Mouse (Mus musculus) left cerebral cortex, adult 9 months (tissue): ENCODE measurements around the gene Fem1b.
"Not testable (repeated sequence)": the region's sequence is repeated elsewhere in the genome, so short reads cannot be mapped to it uniquely, and the experiment has no call there.

ENCODE experiments used
- DNase-seq, 2 experiments: peaks; one replicate each; pipeline ENCODE4 v3.0.0; 2022; ENCODE audit warnings: low spot score in 2 of 2

Fem1b gene

GRCm38 (mm10) chr9:62827939-62828652 lies 16.4 kb upstream of the Fem1b start:
- peak in 1 of 2 experiments; percentile 45 for DNase-seq

- DNase-seq: no peak
Observed at GRCm38 (mm10) chr9:62826456-62826855, 14.7 kb upstream of the Fem1b start.

- no peak for DNase-seq
Observed at GRCm38 (mm10) chr9:62825791-62826393, 14.2 kb upstream of the Fem1b start.

- no peak for DNase-seq
Observed at GRCm38 (mm10) chr9:62821811-62822210, 10.1 kb upstream of the Fem1b start.

GRCm38 (mm10) chr9:62820829-62821228 lies 9.1 kb upstream of the Fem1b start:
- DNase-seq: no peak

GRCm38 (mm10) chr9:62819910-62820309 lies 8.2 kb upstream of the Fem1b start:
- DNase-seq: not testable (repeated sequence)

- no peak for DNase-seq
Observed at GRCm38 (mm10) chr9:62819494-62819893, 7.8 kb upstream of the Fem1b start.

- no peak for DNase-seq
Observed at GRCm38 (mm10) chr9:62817828-62818614, 6.3 kb upstream of the Fem1b start.

- DNase-seq: peak in 1 of 2 experiments; percentile 57
Observed at GRCm38 (mm10) chr9:62817099-62817571, 5.4 kb upstream of the Fem1b start.

GRCm38 (mm10) chr9:62816323-62817098 lies 4.8 kb upstream of the Fem1b start:
- no peak for DNase-seq

- no peak for DNase-seq
Observed at GRCm38 (mm10) chr9:62814751-62815150, 3.0 kb upstream of the Fem1b start.

- no peak for DNase-seq
Observed at GRCm38 (mm10) chr9:62812216-62813049, 699 bp upstream of the Fem1b start.

- peak in 1 of 2 experiments; percentile 52 for DNase-seq
Observed at GRCm38 (mm10) chr9:62810543-62811515, 905 bp downstream of the Fem1b start.

- no peak for DNase-seq
Observed at GRCm38 (mm10) chr9:62810095-62810494, 1.6 kb downstream of the Fem1b start.

- not testable (repeated sequence) for DNase-seq
Observed at GRCm38 (mm10) chr9:62799218-62799617, 12.5 kb downstream of the Fem1b start.

- DNase-seq: no peak
Observed at GRCm38 (mm10) chr9:62789856-62790255, 21.9 kb downstream of the Fem1b start.

- peak in 1 of 2 experiments; percentile 54 for DNase-seq
Observed at GRCm38 (mm10) chr9:62786721-62787120, 25.0 kb downstream of the Fem1b start.

GRCm38 (mm10) chr9:62784233-62784632 lies 27.5 kb downstream of the Fem1b start:
- no peak for DNase-seq

GRCm38 (mm10) chr9:62782976-62783781 lies 28.6 kb downstream of the Fem1b start:
- peak; percentile 88 to 91 for DNase-seq
